Mouse (Mus musculus): ENCODE measurements around the gene Dapk3. TPM values are rescaled to one million over a fixed set of nuclear protein-coding genes. Genes with fewer than 3 reads are reported as not detected.

The Dapk3 gene
- polyA plus RNA-seq, 1 experiment from 2014 or later = 55.8 TPM

GRCm38 (mm10) chr10:81242021-81242420 lies 59.2 kb downstream of the Dapk3 start:
- Histone ChIP-seq H3K4me2 (no peak overlapping the region), H3K36me3 (ENCODE audit: insufficient read depth) (no peaks in the 10 kb centered on the region), H3K4me3 (ENCODE audit: low read depth, low read length) (no peak overlapping the region), H3K27me3 (ENCODE audit: insufficient read depth, low read length) (peaks cover 24% of the 10 kb centered on the region), H3K9me3 (ENCODE audit: low read depth, low read length) (no peaks in the 10 kb centered on the region), H3K4me1 (ENCODE audit: insufficient read depth) (no peaks in the 10 kb centered on the region), H3K27ac (ENCODE audit: low read depth) (no peak overlapping the region), H3K9ac (no peak overlapping the region)
- 87% methylated on average over 16 of the region's 16 CpGs for WGBS
- ATAC-seq (ENCODE audit: insufficient read depth) = no peak
- TF ChIP-seq CTCF (IDR thresholded peaks at IDR 0.05; ENCODE audit: low read depth) = no peak
- no peak for DNase-seq

Other genes starting within 250 kb of the Dapk3 start
- 4.5 and 5.7 TPM in 2 replicates for gene Gng7, start 168.1 kb upstream of the Dapk3 start, polyA plus RNA-seq (2014; fragmentation: Nextera tagmentation; extraction: Ambion mirVana)
- gene Diras1, start 157.3 kb upstream of the Dapk3 start, polyA plus RNA-seq (2014; fragmentation: Nextera tagmentation; extraction: Ambion mirVana) = 0.08 and 0.09 TPM in 2 replicates
- gene Slc39a3, start 145.6 kb upstream of the Dapk3 start, polyA plus RNA-seq (2014; fragmentation: Nextera tagmentation; extraction: Ambion mirVana) = 11.7 and 15.2 TPM in 2 replicates
- gene Sgta, start 122.8 kb upstream of the Dapk3 start, polyA plus RNA-seq (2014; fragmentation: Nextera tagmentation; extraction: Ambion mirVana) = 172 and 186 TPM in 2 replicates
- gene Thop1, start 113.0 kb upstream of the Dapk3 start, polyA plus RNA-seq (2014; fragmentation: Nextera tagmentation; extraction: Ambion mirVana) = 48.1 and 55.9 TPM in 2 replicates
- 0.41 and 0.58 TPM in 2 replicates for gene Creb3l3, start 84.1 kb upstream of the Dapk3 start, polyA plus RNA-seq (2014; fragmentation: Nextera tagmentation; extraction: Ambion mirVana)
- 180 and 199 TPM in 2 replicates for gene Map2k2, start 77.1 kb upstream of the Dapk3 start, polyA plus RNA-seq (2014; fragmentation: Nextera tagmentation; extraction: Ambion mirVana)
- 22.4 and 25.0 TPM in 2 replicates for gene Zbtb7a, start 47.8 kb upstream of the Dapk3 start, polyA plus RNA-seq (2014; fragmentation: Nextera tagmentation; extraction: Ambion mirVana)
- gene Pias4, start 15.1 kb upstream of the Dapk3 start, polyA plus RNA-seq (2014; fragmentation: Nextera tagmentation; extraction: Ambion mirVana) = 38.7 and 47.9 TPM in 2 replicates
- gene Eef2, start 6.4 kb upstream of the Dapk3 start, polyA plus RNA-seq (2014; fragmentation: Nextera tagmentation; extraction: Ambion mirVana) = 481 and 493 TPM in 2 replicates
- gene 4930442H23Rik, start 844 bp downstream of the Dapk3 start, polyA plus RNA-seq (2014; fragmentation: Nextera tagmentation; extraction: Ambion mirVana) = not detected in 2 replicates
- 0.23 TPM in 1 of 2 replicates, not detected in the other for gene Nmrk2, start 19.0 kb downstream of the Dapk3 start, polyA plus RNA-seq (2014; fragmentation: Nextera tagmentation; extraction: Ambion mirVana)
- gene Atcay, start 47.8 kb downstream of the Dapk3 start, polyA plus RNA-seq (2014; fragmentation: Nextera tagmentation; extraction: Ambion mirVana) = not detected in 2 replicates
- gene Zfr2, start 50.1 kb downstream of the Dapk3 start, polyA plus RNA-seq (2014; fragmentation: Nextera tagmentation; extraction: Ambion mirVana) = 3.4 and 3.6 TPM in 2 replicates
- gene Matk, start 69.9 kb downstream of the Dapk3 start, polyA plus RNA-seq (2014; fragmentation: Nextera tagmentation; extraction: Ambion mirVana) = 2.0 and 2.9 TPM in 2 replicates
- gene Mrpl54, start 83.9 kb downstream of the Dapk3 start, polyA plus RNA-seq (2014; fragmentation: Nextera tagmentation; extraction: Ambion mirVana) = 222 and 223 TPM in 2 replicates
- 50.4 and 50.8 TPM in 2 replicates for gene Apba3, start 84.0 kb downstream of the Dapk3 start, polyA plus RNA-seq (2014; fragmentation: Nextera tagmentation; extraction: Ambion mirVana)
- gene Tjp3, start 108.6 kb downstream of the Dapk3 start, polyA plus RNA-seq (2014; fragmentation: Nextera tagmentation; extraction: Ambion mirVana) = 15.3 and 17.2 TPM in 2 replicates
- gene Pip5k1c, start 110.0 kb downstream of the Dapk3 start, polyA plus RNA-seq (2014; fragmentation: Nextera tagmentation; extraction: Ambion mirVana) = 50.8 and 58.6 TPM in 2 replicates
- gene Cactin, start 138.1 kb downstream of the Dapk3 start, polyA plus RNA-seq (2014; fragmentation: Nextera tagmentation; extraction: Ambion mirVana) = 34.3 and 42.9 TPM in 2 replicates
- gene Tbxa2r, start 145.7 kb downstream of the Dapk3 start, polyA plus RNA-seq (2014; fragmentation: Nextera tagmentation; extraction: Ambion mirVana) = 13.6 and 15.0 TPM in 2 replicates
- gene Gipc3, start 160.3 kb downstream of the Dapk3 start, polyA plus RNA-seq (2014; fragmentation: Nextera tagmentation; extraction: Ambion mirVana) = 0.05 and 0.08 TPM in 2 replicates
- gene Hmg20b, start 167.5 kb downstream of the Dapk3 start, polyA plus RNA-seq (2014; fragmentation: Nextera tagmentation; extraction: Ambion mirVana) = 98.7 and 105 TPM in 2 replicates
- 7.7 and 8.5 TPM in 2 replicates for gene Mfsd12, start 174.5 kb downstream of the Dapk3 start, polyA plus RNA-seq (2014; fragmentation: Nextera tagmentation; extraction: Ambion mirVana)
- 0.65 and 0.92 TPM in 2 replicates for gene 4930404N11Rik, start 182.8 kb downstream of the Dapk3 start, polyA plus RNA-seq (2014; fragmentation: Nextera tagmentation; extraction: Ambion mirVana)
- gene Fzr1, start 195.5 kb downstream of the Dapk3 start, polyA plus RNA-seq (2014; fragmentation: Nextera tagmentation; extraction: Ambion mirVana) = 109 and 116 TPM in 2 replicates
- 57.5 and 67.0 TPM in 2 replicates for gene Dohh, start 201.4 kb downstream of the Dapk3 start, polyA plus RNA-seq (2014; fragmentation: Nextera tagmentation; extraction: Ambion mirVana)
- 2.8 and 3.8 TPM in 2 replicates for gene Gm48551, start 201.5 kb downstream of the Dapk3 start, polyA plus RNA-seq (2014; fragmentation: Nextera tagmentation; extraction: Ambion mirVana)
- gene Gm48552, start 206.0 kb downstream of the Dapk3 start, polyA plus RNA-seq (2014; fragmentation: Nextera tagmentation; extraction: Ambion mirVana) = 1.3 and 1.4 TPM in 2 replicates
- 2.8 and 3.3 TPM in 2 replicates for gene Smim24, start 210.0 kb downstream of the Dapk3 start, polyA plus RNA-seq (2014; fragmentation: Nextera tagmentation; extraction: Ambion mirVana)

Data from lung, embryonic 14.5 days (tissue).